Mouse (Mus musculus) kidney, embryonic 15.5 days (tissue): Measurements from ENCODE around the gene Bahcc1. TPM values are rescaled to one million over a fixed set of nuclear protein-coding genes. Genes with fewer than 3 reads are reported as not detected.

Experiments
- ATAC-seq: fragments of 200-750 bp; cut with Nextera tagmentation; replicated peaks from 2 replicates; pipeline ENCODE4 v1.8.0; 2017; ENCODE audit warnings: moderate TSS enrichment; ENCODE audit not compliant: low FRiP score
- H3K27ac ChIP-seq: fragments of 300-500 bp; sonication (generic); 2 replicates; pipeline ENCODE4 v1.5.1; 2015; ENCODE audit warnings: mild to moderate bottlenecking, inconsistent platforms
- H3K27me3 ChIP-seq: fragments of 300-500 bp; sonication (generic); 2 replicates; pipeline ENCODE4 v1.6.1; 2015; ENCODE audit warnings: inconsistent platforms
- H3K36me3 ChIP-seq: fragments of 300-500 bp; sonication (generic); 2 replicates; pipeline ENCODE4 v1.6.1; 2015; ENCODE audit warnings: inconsistent platforms
- H3K4me1 ChIP-seq: fragments of 300-500 bp; sonication (generic); 2 replicates; pipeline ENCODE4 v1.6.1; 2015; ENCODE audit warnings: inconsistent platforms
- H3K4me2 ChIP-seq: fragments of 300-500 bp; sonication (generic); 2 replicates; pipeline ENCODE4 v1.6.1; 2015; ENCODE audit warnings: moderate library complexity, mild to moderate bottlenecking, inconsistent platforms
- H3K4me3 ChIP-seq: fragments of 300-500 bp; sonication (generic); replicated peaks from 2 replicates; pipeline ENCODE4 v1.5.1; 2015; ENCODE audit warnings: mild to moderate bottlenecking, inconsistent platforms
- H3K9ac ChIP-seq: fragments of 300-500 bp; sonication (generic); 2 replicates; pipeline ENCODE4 v1.6.1; 2015; ENCODE audit warnings: mild to moderate bottlenecking, inconsistent platforms
- H3K9me3 ChIP-seq: fragments of 300-500 bp; sonication (generic); replicated peaks from 2 replicates; pipeline ENCODE4 v1.6.1; 2016; ENCODE audit warnings: inconsistent platforms
- WGBS: fragments of 180-500 bp; shearing (Covaris S2); methylation state at CpG from one replicate; pipeline ENCODE4 v1.1.7; 2015; ENCODE audit warnings: mixed read lengths; 5-methylcytosine and 5-hydroxymethylcytosine counted together
- polyA plus RNA-seq: library from polyadenylated mRNA; unstranded; fragments of >200 nt; fragmentation: Nextera tagmentation; extraction: Ambion mirVana; gene quantifications from 2 replicates; pipeline ENCODE4 v1.2.1, GENCODE M21; 2015

The Bahcc1 gene
- polyA plus RNA-seq, 1 experiment from 2014 or later, result 14.1 TPM

GRCm38 (mm10) chr11:120298441-120299141 lies 65.8 kb downstream of the Bahcc1 start:
- Histone ChIP-seq H3K36me3 (no peaks in the 10 kb centered on the region), H3K27me3 (no peaks in the 10 kb centered on the region), H3K27ac (no peak overlapping the region), H3K4me3 (no peak overlapping the region), H3K4me2 (no peak overlapping the region), H3K9ac (no peak overlapping the region), H3K4me1 (peaks cover 52% of the 10 kb centered on the region), H3K9me3 (no peaks in the 10 kb centered on the region)
- ATAC-seq, result no peak
- WGBS, result 82% methylated on average over 4 of the region's 4 CpGs

- peaks cover 52% of the 10 kb centered on the region for H3K4me1 ChIP-seq
- no peak overlapping the region for H3K27ac ChIP-seq
- 47% methylated on average over 5 of the region's 5 CpGs for WGBS
- H3K9ac ChIP-seq, result no peak overlapping the region
- H3K4me2 ChIP-seq, result no peak overlapping the region
- no peaks in the 10 kb centered on the region for H3K36me3 ChIP-seq
- no peaks in the 10 kb centered on the region for H3K9me3 ChIP-seq
- H3K27me3 ChIP-seq, result no peaks in the 10 kb centered on the region
- H3K4me3 ChIP-seq, result no peak overlapping the region
- ATAC-seq, result no peak
Observed at GRCm38 (mm10) chr11:120299484-120299883, 66.7 kb downstream of the Bahcc1 start.

GRCm38 (mm10) chr11:120303119-120303518 lies 70.4 kb downstream of the Bahcc1 start:
- no peaks in the 10 kb centered on the region for H3K36me3 ChIP-seq
- H3K27ac ChIP-seq, result no peak overlapping the region
- H3K27me3 ChIP-seq, result 0 out of 2 replicates have a peak, but pooled peaks cover 6% of the 10 kb centered on the region
- H3K9ac ChIP-seq, result no peak overlapping the region
- no peaks in the 10 kb centered on the region for H3K9me3 ChIP-seq
- no peak overlapping the region for H3K4me3 ChIP-seq
- no peak overlapping the region for H3K4me2 ChIP-seq
- no peak for ATAC-seq
- H3K4me1 ChIP-seq, result peaks cover 56% of the 10 kb centered on the region
- 81% methylated on average over 9 of the region's 9 CpGs for WGBS

- no peaks in the 10 kb centered on the region for H3K9me3 ChIP-seq
- H3K4me2 ChIP-seq, result peak overlapping the region; percentile 90; the same call in 1 of the 2 replicates
- H3K4me1 ChIP-seq, result peaks cover 63% of the 10 kb centered on the region
- no peak overlapping the region for H3K4me3 ChIP-seq
- peak overlapping the region; percentile 91 for H3K27ac ChIP-seq
- no peak overlapping the region for H3K9ac ChIP-seq
- 0 out of 2 replicates have a peak, but pooled peaks cover 6% of the 10 kb centered on the region for H3K27me3 ChIP-seq
- no peaks in the 10 kb centered on the region for H3K36me3 ChIP-seq
- ATAC-seq, result no peak
- 83% methylated on average over 21 of the region's 21 CpGs for WGBS
Observed at GRCm38 (mm10) chr11:120303559-120304349, 71.0 kb downstream of the Bahcc1 start.

GRCm38 (mm10) chr11:120304350-120304694 lies 71.6 kb downstream of the Bahcc1 start:
- Histone ChIP-seq H3K4me3 (0 out of 2 replicates have a peak overlapping the region, but pooled peaks have one; percentile 53), H3K27me3 (0 out of 2 replicates have a peak, but pooled peaks cover 6% of the 10 kb centered on the region), H3K9me3 (no peaks in the 10 kb centered on the region), H3K9ac (peak overlapping the region; percentile 43; the same call in 1 of the 2 replicates), H3K4me2 (peak overlapping the region; percentile 90), H3K36me3 (no peaks in the 10 kb centered on the region), H3K27ac (peak overlapping the region; percentile 91), H3K4me1 (peaks cover 67% of the 10 kb centered on the region)
- 13% methylated on average over 5 of the region's 5 CpGs for WGBS
- ATAC-seq, result peak; percentile 1; the same call in 1 of the 2 replicates

- Histone ChIP-seq H3K27ac (peak overlapping the region; percentile 91), H3K36me3 (no peaks in the 10 kb centered on the region), H3K4me1 (peaks cover 60% of the 10 kb centered on the region), H3K4me3 (peak overlapping the region; percentile 53), H3K4me2 (peak overlapping the region; percentile 90), H3K9me3 (no peaks in the 10 kb centered on the region), H3K9ac (peak overlapping the region; percentile 51), H3K27me3 (0 out of 2 replicates have a peak, but pooled peaks cover 6% of the 10 kb centered on the region)
- WGBS, result under 1% methylated on average over 53 of the region's 53 CpGs
- ATAC-seq, result peak; percentile 92
Observed at GRCm38 (mm10) chr11:120304886-120305534, 72.3 kb downstream of the Bahcc1 start.

GRCm38 (mm10) chr11:120305535-120306365 lies 73.0 kb downstream of the Bahcc1 start:
- Histone ChIP-seq H3K9me3 (no peaks in the 10 kb centered on the region), H3K27me3 (0 out of 2 replicates have a peak, but pooled peaks cover 6% of the 10 kb centered on the region), H3K4me1 (peaks cover 65% of the 10 kb centered on the region)

GRCm38 (mm10) chr11:120306366-120307131 lies 73.8 kb downstream of the Bahcc1 start:
- Histone ChIP-seq H3K36me3 (no peaks in the 10 kb centered on the region), H3K4me2 (0 out of 2 replicates have a peak overlapping the region, but pooled peaks have one; percentile 90), H3K9ac (peak overlapping the region; percentile 51), H3K27ac (peak overlapping the region; percentile 91), H3K9me3 (no peaks in the 10 kb centered on the region), H3K4me1 (peaks cover 71% of the 10 kb centered on the region), H3K4me3 (peak overlapping the region; percentile 53; the same call in 1 of the 2 replicates), H3K27me3 (0 out of 2 replicates have a peak, but pooled peaks cover 6% of the 10 kb centered on the region)
- 42% methylated on average over 12 of the region's 12 CpGs for WGBS
- ATAC-seq, result no peak

More at GRCm38 (mm10) chr11:120305535-120306365, 73.0 kb downstream of the Bahcc1 start:
- peak overlapping the region; percentile 53 for H3K4me3 ChIP-seq
- no peaks in the 10 kb centered on the region for H3K36me3 ChIP-seq
- H3K9ac ChIP-seq, result peak overlapping the region; percentile 51
- H3K27ac ChIP-seq, result peak overlapping the region; percentile 91
- H3K4me2 ChIP-seq, result peak overlapping the region; percentile 90
- WGBS, result 21% methylated on average over 15 of the region's 15 CpGs
- no peak for ATAC-seq

GRCm38 (mm10) chr11:120307132-120307413 lies 74.3 kb downstream of the Bahcc1 start:
- Histone ChIP-seq H3K36me3 (no peaks in the 10 kb centered on the region), H3K9me3 (no peaks in the 10 kb centered on the region), H3K4me3 (no peak overlapping the region), H3K27me3 (0 out of 2 replicates have a peak, but pooled peaks cover 6% of the 10 kb centered on the region), H3K4me1 (peaks cover 77% of the 10 kb centered on the region), H3K4me2 (peak overlapping the region; percentile 90; the same call in 1 of the 2 replicates), H3K9ac (no peak overlapping the region), H3K27ac (peak overlapping the region; percentile 76)
- WGBS, result 7% methylated on average over 5 of the region's 5 CpGs
- ATAC-seq, result no peak

GRCm38 (mm10) chr11:120307566-120308430 lies 75.1 kb downstream of the Bahcc1 start:
- Histone ChIP-seq H3K4me1 (peaks cover 79% of the 10 kb centered on the region), H3K9me3 (no peaks in the 10 kb centered on the region), H3K36me3 (no peaks in the 10 kb centered on the region), H3K9ac (no peak overlapping the region), H3K4me3 (no peak overlapping the region), H3K4me2 (peak overlapping the region; percentile 90), H3K27me3 (0 out of 2 replicates have a peak, but pooled peaks cover 6% of the 10 kb centered on the region), H3K27ac (peak overlapping the region; percentile 76)
- ATAC-seq, result no peak; the same call in 1 of the 2 replicates
- WGBS, result 7% methylated on average over 19 of the region's 19 CpGs
